Mouse (Mus musculus): ENCODE measurements around the gene Olfr965. TPM values are rescaled to one million over a fixed set of nuclear protein-coding genes. Genes with fewer than 3 reads are reported as not detected.
"Not testable (repeated sequence)": the region's sequence is repeated elsewhere in the genome, so short reads cannot be mapped to it uniquely, and the experiment has no call there.

Olfr965 gene
- polyA plus RNA-seq (2015; fragmentation: Nextera tagmentation; extraction: Ambion mirVana): not detected in 2 replicates

DNA sequence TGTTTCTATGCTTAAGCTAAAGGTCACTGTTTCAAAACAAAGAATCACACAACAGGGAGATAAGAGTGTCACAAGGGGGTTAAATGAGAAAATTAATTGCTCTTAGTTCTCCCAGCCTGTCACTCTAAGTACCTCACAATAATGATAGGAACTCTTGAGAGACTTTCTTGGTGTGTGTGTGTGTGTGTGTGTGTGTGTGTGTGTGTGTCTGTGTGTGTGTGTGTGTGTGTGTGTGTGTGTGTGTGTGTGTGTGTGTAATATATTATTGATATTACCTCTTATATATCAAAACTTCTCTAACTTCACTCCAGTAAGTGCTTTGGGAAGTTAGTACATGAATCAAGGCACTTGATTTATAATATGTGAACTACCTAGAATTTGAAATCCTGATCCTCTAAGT is at the start of gene Olfr965:
Gene Olfr965, plus strand, starts transcription at position 301 of the 400 bp plus-strand sequence.
- H3K36me3 ChIP-seq (replicated peaks): no peaks in the 10 kb centered on the region
- no peaks in the 10 kb centered on the region for H3K27me3 ChIP-seq
- no peaks in the 10 kb centered on the region for H3K9me3 ChIP-seq (replicated peaks)
- H3K4me1 ChIP-seq (replicated peaks): no peaks in the 10 kb centered on the region
- no peak within 1 kb of the TSS for H3K4me2 ChIP-seq
- H3K9ac ChIP-seq: no peak within 1 kb of the TSS
- H3K4me3 ChIP-seq (replicated peaks): no peak within 1 kb of the TSS
- ATAC-seq (ENCODE audit: insufficient read depth): no peak
- H3K27ac ChIP-seq (replicated peaks): no peak within 1 kb of the TSS

DNA sequence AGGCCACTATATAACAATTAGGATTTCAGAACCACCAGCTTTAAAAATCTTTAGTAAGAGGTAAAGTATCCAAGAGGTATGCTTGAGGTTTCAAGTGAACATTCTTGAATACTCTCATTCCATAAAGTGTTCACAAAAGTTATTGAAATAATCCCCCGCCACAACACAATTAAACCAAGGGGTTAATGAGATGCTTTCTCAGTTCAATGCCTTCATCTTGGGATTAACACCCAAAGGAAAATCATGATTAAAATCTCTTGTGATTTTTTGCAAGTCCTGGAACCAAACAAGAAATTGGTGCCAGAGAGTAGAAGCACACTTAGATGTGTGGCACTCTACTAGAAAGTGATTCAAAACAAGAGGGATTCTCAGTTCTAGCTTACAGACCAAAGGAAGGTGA is 44.2 kb upstream of the Olfr965 start, which contains the start of gene Olfr963:
Gene Olfr963, plus strand, starts transcription at position 301 of the 400 bp plus-strand sequence.
- H3K4me2 ChIP-seq: no peak within 1 kb of the TSS
- no peak within 1 kb of the TSS for H3K27ac ChIP-seq (replicated peaks)
- H3K4me3 ChIP-seq (replicated peaks): no peak within 1 kb of the TSS
- no peaks in the 10 kb centered on the region for H3K27me3 ChIP-seq
- H3K4me1 ChIP-seq (replicated peaks): no peaks in the 10 kb centered on the region
- 53% methylated on average over 1 of the region's 1 CpGs for WGBS (ENCODE audit: insufficient replicate concordance)
- no peaks in the 10 kb centered on the region for H3K9me3 ChIP-seq (replicated peaks)
- no peak for ATAC-seq (ENCODE audit: insufficient read depth)
- H3K36me3 ChIP-seq (replicated peaks): no peaks in the 10 kb centered on the region
- H3K9ac ChIP-seq: no peak within 1 kb of the TSS

DNA sequence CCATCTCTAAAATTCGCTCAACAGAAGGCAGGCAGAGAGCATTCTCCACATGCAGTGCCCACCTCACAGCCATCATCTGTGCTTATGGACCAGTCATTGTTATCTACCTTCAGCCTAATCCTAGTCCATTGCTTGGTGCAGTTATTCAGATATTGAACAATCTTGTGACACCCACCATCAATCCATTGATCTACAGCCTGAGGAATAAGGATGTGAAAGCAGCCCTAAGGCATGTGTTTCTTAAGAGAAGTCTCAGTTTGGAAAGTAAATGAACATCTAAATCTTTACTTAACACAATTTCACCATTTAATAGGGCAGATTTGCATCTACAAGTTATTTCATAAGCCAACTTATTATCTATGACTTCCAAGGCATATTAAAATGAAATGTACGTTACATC is 41.4 kb upstream of the Olfr965 start:
- H3K27ac ChIP-seq (replicated peaks): no peak overlapping the region
- 45% methylated on average over 2 of the region's 2 CpGs for WGBS (ENCODE audit: insufficient replicate concordance)

DNA sequence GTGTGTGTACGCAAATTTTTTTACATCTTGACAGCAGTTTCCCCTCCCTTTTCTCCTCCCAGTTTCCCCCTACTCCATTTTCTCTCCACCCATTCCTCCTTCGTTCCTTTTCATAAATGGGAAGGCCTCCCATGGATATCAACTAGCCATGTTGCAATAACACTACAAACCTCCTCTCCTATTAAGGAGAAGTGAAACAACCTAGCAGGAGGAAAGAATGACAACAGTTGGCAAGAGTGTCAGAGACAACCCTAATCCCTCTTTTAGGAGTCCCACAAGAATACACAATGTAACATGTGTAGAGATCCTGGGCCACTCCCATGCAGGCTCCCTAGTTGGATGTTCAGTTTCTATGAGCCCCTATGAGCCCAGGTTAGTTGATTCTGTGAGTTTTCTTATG is 36.3 kb upstream of the Olfr965 start:
- no peak overlapping the region for H3K4me2 ChIP-seq
- H3K4me1 ChIP-seq (replicated peaks): no peaks in the 10 kb centered on the region
- H3K27ac ChIP-seq (replicated peaks): no peak overlapping the region
- H3K36me3 ChIP-seq (replicated peaks): no peaks in the 10 kb centered on the region
- 49% methylated on average over 2 of the region's 2 CpGs for WGBS (ENCODE audit: insufficient replicate concordance)
- H3K4me3 ChIP-seq (replicated peaks): no peak overlapping the region
- ATAC-seq (ENCODE audit: insufficient read depth): no peak
- H3K27me3 ChIP-seq: no peaks in the 10 kb centered on the region
- H3K9me3 ChIP-seq (replicated peaks): no peaks in the 10 kb centered on the region
- no peak overlapping the region for H3K9ac ChIP-seq

More for the DNA sequence above, 41.4 kb upstream of the Olfr965 start:
- H3K27me3 ChIP-seq: no peaks in the 10 kb centered on the region
- H3K4me1 ChIP-seq (replicated peaks): no peaks in the 10 kb centered on the region
- H3K9me3 ChIP-seq (replicated peaks): no peaks in the 10 kb centered on the region
- no peak overlapping the region for H3K4me2 ChIP-seq
- no peak overlapping the region for H3K9ac ChIP-seq
- H3K36me3 ChIP-seq (replicated peaks): no peaks in the 10 kb centered on the region
- no peak overlapping the region for H3K4me3 ChIP-seq (replicated peaks)
- ATAC-seq (ENCODE audit: insufficient read depth): no peak

DNA sequence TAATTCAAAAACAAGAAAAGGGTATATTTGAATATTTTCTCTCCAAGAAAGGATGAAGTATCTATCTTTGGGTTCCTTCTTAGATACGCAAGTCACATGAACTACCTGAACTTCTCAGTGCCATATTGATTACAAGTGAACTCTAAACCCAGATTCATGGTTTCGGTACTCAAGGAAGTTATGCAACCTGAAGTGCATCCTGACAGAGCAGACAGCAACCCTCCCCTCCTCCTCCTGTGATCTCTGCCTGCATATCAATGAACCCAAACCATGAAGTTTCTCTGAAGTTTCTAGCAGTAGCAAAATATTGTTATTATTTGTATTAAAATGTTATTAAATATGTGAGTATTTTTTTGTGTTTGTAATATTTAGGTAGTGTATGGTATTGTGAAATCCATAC is 32.6 kb upstream of the Olfr965 start:
- H3K4me1 ChIP-seq (replicated peaks): no peaks in the 10 kb centered on the region
- ATAC-seq (ENCODE audit: insufficient read depth): no peak
- H3K9ac ChIP-seq: no peak overlapping the region
- H3K27me3 ChIP-seq: no peaks in the 10 kb centered on the region
- 65% methylated on average over 2 of the region's 2 CpGs for WGBS (ENCODE audit: insufficient replicate concordance)
- no peaks in the 10 kb centered on the region for H3K36me3 ChIP-seq (replicated peaks)
- no peak overlapping the region for H3K4me3 ChIP-seq (replicated peaks)
- no peak overlapping the region for H3K4me2 ChIP-seq
- no peak overlapping the region for H3K27ac ChIP-seq (replicated peaks)
- H3K9me3 ChIP-seq (replicated peaks): no peaks in the 10 kb centered on the region

DNA sequence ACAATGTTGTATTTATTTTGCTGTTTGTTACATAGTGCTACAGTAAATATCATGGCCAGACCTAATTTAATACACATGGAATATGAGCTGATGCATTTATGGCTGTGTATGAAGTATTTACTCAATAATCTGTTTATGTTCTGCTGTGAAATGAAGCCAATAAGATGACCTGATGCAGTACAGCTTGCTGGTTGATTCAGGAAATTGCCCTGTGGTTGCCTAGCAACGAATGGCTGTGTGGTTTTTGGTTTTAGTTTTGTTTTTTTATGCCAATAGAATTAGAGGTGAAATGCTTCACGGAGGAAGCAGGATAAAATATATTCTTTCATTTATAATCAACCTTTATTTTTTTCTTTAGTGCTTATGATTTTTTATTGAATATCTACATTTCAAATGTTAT is 31.9 kb upstream of the Olfr965 start:
- no peaks in the 10 kb centered on the region for H3K4me1 ChIP-seq (replicated peaks)
- H3K27me3 ChIP-seq: no peaks in the 10 kb centered on the region
- ATAC-seq (ENCODE audit: insufficient read depth): no peak
- no peaks in the 10 kb centered on the region for H3K9me3 ChIP-seq (replicated peaks)
- no peaks in the 10 kb centered on the region for H3K36me3 ChIP-seq (replicated peaks)
- no peak overlapping the region for H3K27ac ChIP-seq (replicated peaks)
- H3K9ac ChIP-seq: no peak overlapping the region
- WGBS (ENCODE audit: insufficient replicate concordance): 27% methylated on average over 2 of the region's 2 CpGs
- H3K4me2 ChIP-seq: no peak overlapping the region
- no peak overlapping the region for H3K4me3 ChIP-seq (replicated peaks)

DNA sequence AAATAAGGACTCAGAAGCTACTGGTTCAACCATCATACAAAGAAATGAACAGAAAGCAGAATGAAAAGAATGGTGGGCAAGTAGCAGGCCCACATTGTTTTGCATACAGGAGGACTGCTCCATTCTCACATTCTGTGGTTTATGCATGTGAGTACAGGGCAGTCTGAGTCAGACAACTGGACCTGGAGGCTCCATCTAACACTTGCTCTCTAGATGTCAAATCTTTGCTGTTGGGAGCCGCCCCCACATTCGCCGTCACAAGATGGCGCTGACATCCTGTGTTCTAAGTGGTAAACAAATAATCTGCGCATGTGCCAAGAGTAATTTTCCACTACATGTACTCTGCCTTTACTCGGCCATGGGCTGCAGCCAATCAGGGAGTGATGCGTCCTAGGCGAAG is 10.0 kb upstream of the Olfr965 start:
- not testable (repeated sequence) for H3K27me3 ChIP-seq; H3K4me3 ChIP-seq (replicated peaks); H3K9ac ChIP-seq; ATAC-seq (ENCODE audit: insufficient read depth); H3K9me3 ChIP-seq (replicated peaks); H3K36me3 ChIP-seq (replicated peaks); H3K4me1 ChIP-seq (replicated peaks); H3K4me2 ChIP-seq; H3K27ac ChIP-seq (replicated peaks)
- WGBS (ENCODE audit: insufficient replicate concordance): 77% methylated on average over 8 of the region's 8 CpGs

DNA sequence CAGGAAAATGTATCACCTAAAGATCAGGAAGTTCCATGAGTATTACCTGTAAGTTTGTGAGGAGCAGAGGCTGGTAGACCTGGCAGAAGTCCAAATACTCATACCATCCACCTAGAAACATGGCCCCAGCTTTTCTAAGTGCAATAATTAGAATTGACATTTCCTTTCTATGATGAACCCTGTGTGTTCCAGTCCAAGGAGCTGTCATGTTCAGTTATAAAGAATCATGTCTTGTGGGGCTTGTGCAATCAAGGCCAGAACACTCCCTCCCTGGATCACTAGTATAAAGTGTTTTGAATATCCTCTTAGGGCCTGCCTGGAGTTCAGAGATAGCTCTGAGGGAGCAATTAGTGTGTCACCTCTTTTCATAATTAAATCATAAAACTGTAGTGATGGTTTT is 4.1 kb upstream of the Olfr965 start, which contains the start of gene Olfr149:
Gene Olfr149, minus strand, starts transcription at position 101 of the 400 bp plus-strand sequence.
- Histone ChIP-seq H3K36me3 (replicated peaks) (no peaks in the 10 kb centered on the region), H3K9me3 (replicated peaks) (no peaks in the 10 kb centered on the region), H3K4me3 (replicated peaks) (no peak within 1 kb of the TSS), H3K4me2 (no peak within 1 kb of the TSS), H3K27ac (replicated peaks) (no peak within 1 kb of the TSS), H3K4me1 (replicated peaks) (no peaks in the 10 kb centered on the region), H3K9ac (no peak within 1 kb of the TSS), H3K27me3 (no peaks in the 10 kb centered on the region)
- no peak for ATAC-seq (ENCODE audit: insufficient read depth)

DNA sequence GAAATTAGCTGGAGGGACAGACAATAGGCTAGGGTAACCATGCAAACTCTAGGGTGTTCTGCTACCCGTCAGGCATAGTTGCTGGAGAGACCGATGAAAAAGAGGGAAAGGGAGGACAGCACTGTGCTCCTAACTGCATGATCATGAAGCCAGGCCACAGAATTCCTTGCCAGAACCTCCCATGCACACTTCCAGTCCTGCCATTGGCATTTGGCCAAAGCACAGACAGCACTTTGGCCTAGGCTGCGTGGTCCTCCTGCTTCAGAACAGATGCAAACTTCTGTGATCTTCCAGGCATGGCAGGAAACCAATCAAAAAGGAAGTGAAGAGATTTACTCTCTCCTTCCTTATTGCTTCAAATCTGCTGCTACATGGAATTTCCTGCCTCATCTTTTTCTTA is 2.2 kb upstream of the Olfr965 start:
- Histone ChIP-seq H3K27me3 (no peaks in the 10 kb centered on the region), H3K36me3 (replicated peaks) (no peaks in the 10 kb centered on the region), H3K9ac (no peak overlapping the region), H3K4me1 (replicated peaks) (no peaks in the 10 kb centered on the region), H3K27ac (replicated peaks) (no peak overlapping the region), H3K4me3 (replicated peaks) (no peak overlapping the region), H3K4me2 (no peak overlapping the region), H3K9me3 (replicated peaks) (no peaks in the 10 kb centered on the region)
- ATAC-seq (ENCODE audit: insufficient read depth): no peak
- 50% methylated on average over 3 of the region's 3 CpGs for WGBS (ENCODE audit: insufficient replicate concordance)

DNA sequence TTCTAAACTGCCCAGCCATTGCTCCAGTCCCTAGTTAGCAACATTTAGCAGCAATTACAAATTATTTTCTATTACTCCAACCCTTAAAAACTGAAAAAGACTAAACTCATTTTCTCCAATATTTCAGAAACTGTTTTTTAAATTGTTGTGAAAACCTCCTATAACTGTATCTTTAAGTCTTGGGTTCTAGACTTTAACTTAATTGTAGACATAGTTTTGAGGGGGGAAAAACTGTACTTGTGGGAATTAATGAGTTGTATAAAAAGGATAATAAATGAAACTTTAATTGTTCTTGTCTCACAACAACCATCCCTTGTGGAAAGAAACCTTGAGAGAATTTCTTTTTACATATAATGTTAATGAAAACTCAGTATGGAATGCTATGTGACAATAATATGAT is 19.5 kb downstream of the Olfr965 start, which contains the start of gene Olfr150:
Gene Olfr150, plus strand, starts transcription at position 301 of the 400 bp plus-strand sequence.
- no peak for ATAC-seq (ENCODE audit: insufficient read depth)
- no peak within 1 kb of the TSS for H3K9ac ChIP-seq
- H3K4me3 ChIP-seq (replicated peaks): no peak within 1 kb of the TSS

DNA sequence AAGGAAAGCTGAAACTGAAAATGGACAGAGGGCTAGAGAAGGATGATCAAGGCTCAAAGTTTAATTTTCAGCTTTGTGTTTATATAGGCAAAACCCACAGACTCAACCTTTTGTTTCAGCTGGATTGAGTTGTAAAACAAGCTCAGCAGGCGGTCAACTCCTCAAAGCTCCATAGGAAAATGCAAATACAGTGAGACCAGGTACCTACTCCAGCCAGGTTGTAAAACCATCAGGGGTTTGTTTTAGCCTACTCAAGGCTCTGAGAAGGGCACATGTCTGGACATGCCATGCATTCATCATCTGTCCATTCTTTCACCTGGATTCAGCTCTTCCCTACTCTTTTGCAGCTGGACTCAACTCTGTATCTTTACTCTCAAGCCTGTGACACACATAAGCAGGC is 29.6 kb downstream of the Olfr965 start:
- ATAC-seq (ENCODE audit: insufficient read depth): no peak
- Histone ChIP-seq H3K4me2 (no peak overlapping the region), H3K36me3 (replicated peaks) (no peaks in the 10 kb centered on the region), H3K9ac (no peak overlapping the region), H3K27me3 (no peaks in the 10 kb centered on the region), H3K9me3 (replicated peaks) (no peaks in the 10 kb centered on the region), H3K4me3 (replicated peaks) (no peak overlapping the region), H3K4me1 (replicated peaks) (no peaks in the 10 kb centered on the region), H3K27ac (replicated peaks) (no peak overlapping the region)
- 59% methylated on average over 1 of the region's 1 CpGs for WGBS (ENCODE audit: insufficient replicate concordance)

More for the DNA sequence above, 19.5 kb downstream of the Olfr965 start, which contains the start of gene Olfr150:
- Histone ChIP-seq H3K9me3 (replicated peaks) (no peaks in the 10 kb centered on the region), H3K4me1 (replicated peaks) (no peaks in the 10 kb centered on the region), H3K36me3 (replicated peaks) (no peaks in the 10 kb centered on the region), H3K27me3 (no peaks in the 10 kb centered on the region), H3K27ac (replicated peaks) (no peak within 1 kb of the TSS), H3K4me2 (no peak within 1 kb of the TSS)

DNA sequence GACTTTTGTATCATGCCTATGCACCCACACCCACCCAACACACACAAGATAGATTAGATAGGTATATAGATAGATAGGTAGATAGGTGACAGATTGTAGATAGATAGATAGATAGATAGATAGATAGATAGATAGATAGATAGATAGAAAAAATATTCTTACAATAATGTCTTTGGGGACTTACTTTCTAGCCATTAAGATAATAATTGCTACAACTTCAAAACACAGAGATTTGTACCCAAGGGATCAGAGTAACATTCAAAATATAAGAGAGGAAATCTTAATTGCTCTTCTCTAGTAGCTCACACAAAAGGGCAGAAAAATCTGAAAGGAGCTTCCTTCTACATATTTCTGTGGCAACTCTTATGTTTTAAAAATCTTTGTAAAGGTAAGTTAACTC is 34.8 kb downstream of the Olfr965 start, which contains the start of gene Olfr967:
Gene Olfr967, plus strand, starts transcription at position 301 of the 400 bp plus-strand sequence.
- no peak within 1 kb of the TSS for H3K4me2 ChIP-seq
- ATAC-seq (ENCODE audit: insufficient read depth): no peak
- no peak within 1 kb of the TSS for H3K9ac ChIP-seq
- no peaks in the 10 kb centered on the region for H3K36me3 ChIP-seq (replicated peaks)
- no peak within 1 kb of the TSS for H3K27ac ChIP-seq (replicated peaks)
- H3K4me1 ChIP-seq (replicated peaks): no peaks in the 10 kb centered on the region
- H3K27me3 ChIP-seq: no peaks in the 10 kb centered on the region
- no peaks in the 10 kb centered on the region for H3K9me3 ChIP-seq (replicated peaks)
- no peak within 1 kb of the TSS for H3K4me3 ChIP-seq (replicated peaks)
